Mouse (Mus musculus) testis, adult 2 months (tissue): ENCODE results near the gene Pawr. TPM values are rescaled to one million over a fixed set of nuclear protein-coding genes. Genes with fewer than 3 reads are reported as not detected.

Experiments used
- H3K27ac ChIP-seq: fragments of 200-500 bp; 2 replicates; pipeline ENCODE4 v1.5.1; 2012; ENCODE audit warnings: low read depth, low read length; ENCODE audit not compliant: control insufficient read depth, insufficient read depth
- H3K27me3 ChIP-seq: fragments of 200-500 bp; 2 replicates; pipeline ENCODE4 v1.6.1; 2012; ENCODE audit warnings: mild to moderate bottlenecking, low read length, moderate library complexity; ENCODE audit not compliant: control insufficient read depth, insufficient read depth
- H3K36me3 ChIP-seq: fragments of 200-500 bp; 2 replicates; pipeline ENCODE4 v1.6.1; 2012; ENCODE audit warnings: mild to moderate bottlenecking, low read length; ENCODE audit not compliant: control insufficient read depth, insufficient read depth
- H3K4me1 ChIP-seq: fragments of 200-500 bp; 2 replicates; pipeline ENCODE4 v1.6.1; 2012; ENCODE audit warnings: low read length; ENCODE audit not compliant: control insufficient read depth, insufficient read depth
- H3K4me3 ChIP-seq: fragments of 200-500 bp; 2 replicates; pipeline ENCODE4 v1.5.1; 2012; ENCODE audit warnings: low read depth, mild to moderate bottlenecking, low read length, moderate library complexity, mixed read lengths; ENCODE audit not compliant: control insufficient read depth
- CTCF ChIP-seq: fragments of 200-500 bp; IDR thresholded peaks from 2 replicates; pipeline ENCODE4 v1.5.1; 2012; ENCODE audit warnings: low read depth, mild to moderate bottlenecking, inconsistent platforms, low read length, moderate library complexity; ENCODE audit not compliant: control insufficient read depth, insufficient read depth, insufficient replicate concordance
- POLR2A ChIP-seq: fragments of 200-500 bp; IDR thresholded peaks from 2 replicates; pipeline ENCODE4 v1.6.1; 2012; ENCODE audit warnings: low read depth, mild to moderate bottlenecking, inconsistent platforms, low read length, moderate library complexity; ENCODE audit not compliant: control insufficient read depth
- polyA plus RNA-seq: library from polyadenylated mRNA; depleted of rRNA; stranded (reverse); fragments of >200 nt; gene quantifications from 2 replicates; pipeline ENCODE4 v1.2.3, GENCODE M21; 2012

Gene Pawr
- polyA plus RNA-seq, 1 experiment: 0.91 TPM

DNA sequence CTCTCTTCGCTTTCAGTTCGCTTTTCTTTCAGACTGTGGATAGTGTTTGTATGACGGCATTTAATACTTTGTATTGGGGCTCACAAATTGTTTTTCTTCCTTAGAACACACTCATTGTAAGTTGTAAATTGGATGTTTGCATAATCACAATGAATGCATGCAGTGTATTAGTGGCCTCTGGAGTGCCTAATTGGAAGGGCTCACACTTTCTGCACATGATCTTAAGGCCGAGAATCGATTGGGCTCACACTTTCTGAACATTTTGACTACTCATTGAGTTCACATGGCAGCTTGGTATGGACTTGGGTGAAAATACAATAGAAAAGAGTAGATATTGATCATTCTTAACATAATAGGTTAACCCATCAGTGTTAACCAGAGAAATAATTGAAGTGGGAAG lies 34.3 kb downstream of the Pawr start:
- Histone ChIP-seq H3K27me3 (no peaks in the 10 kb centered on the region), H3K27ac (no peak overlapping the region), H3K36me3 (no peaks in the 10 kb centered on the region), H3K4me3 (no peak overlapping the region), H3K4me1 (no peaks in the 10 kb centered on the region)
- no peak for TF ChIP-seq POLR2A
- TF ChIP-seq CTCF: no peak

DNA sequence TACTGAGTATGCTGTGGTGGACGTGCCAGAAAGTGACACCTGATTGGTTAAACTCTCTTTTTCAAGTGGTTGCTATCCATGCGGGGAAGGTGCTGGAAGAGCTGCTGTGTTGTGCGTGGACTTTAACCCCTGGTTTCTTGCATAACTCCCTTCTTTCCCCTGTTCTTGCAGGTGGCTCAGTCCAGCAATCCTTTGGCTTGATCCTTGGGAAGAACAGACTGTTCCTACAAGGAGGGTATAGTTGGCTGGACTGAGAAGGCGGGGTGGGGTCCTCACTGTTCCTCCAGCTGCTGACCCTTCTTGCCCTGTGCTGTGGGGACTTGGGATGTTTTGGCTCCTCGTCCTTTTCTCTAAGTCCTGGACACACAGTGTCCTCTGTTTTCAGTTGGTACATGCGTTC lies 36.4 kb downstream of the Pawr start:
- H3K36me3 ChIP-seq: no peaks in the 10 kb centered on the region
- no peaks in the 10 kb centered on the region for H3K27me3 ChIP-seq
- H3K27ac ChIP-seq: no peak overlapping the region; the same call in 1 of the 2 replicates
- H3K4me1 ChIP-seq: no peaks in the 10 kb centered on the region
- H3K4me3 ChIP-seq: no peak overlapping the region
- no peak for TF ChIP-seq CTCF
- no peak for TF ChIP-seq POLR2A

DNA sequence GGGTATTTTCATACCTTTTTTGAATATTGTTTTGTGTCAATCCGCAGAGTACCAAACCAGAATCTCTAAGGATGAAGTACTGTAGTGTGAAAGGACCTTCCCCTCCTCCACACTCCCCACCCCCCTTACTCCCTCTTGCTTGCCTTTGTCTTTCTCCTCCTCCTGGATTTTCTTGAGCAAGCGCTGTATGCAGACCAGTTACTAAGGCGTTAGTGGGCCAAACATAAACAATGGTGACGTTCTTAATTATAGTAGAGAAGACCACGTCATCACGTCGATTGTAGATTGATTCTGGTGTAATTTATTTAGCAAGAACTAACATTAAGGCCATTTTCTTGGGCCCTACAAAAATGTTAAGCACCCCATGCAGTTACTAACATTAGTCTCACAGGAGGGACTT lies 40.3 kb downstream of the Pawr start:
- H3K27ac ChIP-seq: no peak overlapping the region
- no peak for TF ChIP-seq CTCF
- TF ChIP-seq POLR2A: no peak
- no peaks in the 10 kb centered on the region for H3K36me3 ChIP-seq
- no peaks in the 10 kb centered on the region for H3K4me1 ChIP-seq
- H3K27me3 ChIP-seq: no peaks in the 10 kb centered on the region
- H3K4me3 ChIP-seq: no peak overlapping the region

DNA sequence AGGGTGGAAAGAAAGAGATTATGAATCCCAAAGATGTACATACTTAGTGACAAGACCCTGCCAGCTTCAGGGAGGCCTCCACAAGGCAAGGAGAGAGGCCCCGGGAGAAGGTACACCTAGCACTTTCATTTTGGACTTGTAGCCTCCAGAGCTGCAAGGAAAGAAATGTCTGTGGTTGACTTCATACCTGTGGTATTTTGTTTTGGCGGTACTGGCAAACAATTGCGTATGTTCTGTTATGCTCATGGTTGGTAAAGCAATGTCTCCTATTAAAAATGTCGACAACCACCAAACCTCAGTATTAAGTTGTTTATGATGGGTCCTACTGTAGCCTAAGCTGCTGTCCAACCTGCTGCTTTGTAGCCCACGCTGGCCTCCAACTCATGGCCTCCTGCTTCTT lies 40.9 kb downstream of the Pawr start:
- Histone ChIP-seq H3K27me3 (no peaks in the 10 kb centered on the region), H3K36me3 (no peaks in the 10 kb centered on the region), H3K4me3 (no peak overlapping the region), H3K4me1 (no peaks in the 10 kb centered on the region), H3K27ac (no peak overlapping the region)
- TF ChIP-seq POLR2A (no peak), CTCF (no peak)

DNA sequence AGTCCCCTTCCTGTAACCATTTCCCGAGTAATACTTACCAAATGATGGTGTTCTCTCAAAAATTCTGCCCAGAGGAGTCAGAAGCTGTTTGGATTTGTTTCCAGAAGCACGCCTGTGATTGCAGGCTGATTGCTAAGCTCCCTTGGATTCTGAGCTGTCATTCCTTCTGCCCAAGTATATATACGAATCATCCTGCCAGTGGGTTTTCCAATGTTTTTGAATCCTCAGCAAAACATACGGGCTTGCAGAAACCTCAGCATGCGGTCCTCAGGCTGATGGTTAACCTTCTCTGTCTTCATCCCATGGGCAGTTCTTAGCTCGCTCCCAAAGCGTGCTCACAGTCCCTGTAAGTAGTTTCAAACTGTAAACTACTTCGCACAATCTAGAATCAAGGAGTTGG lies 43.9 kb downstream of the Pawr start:
- Histone ChIP-seq H3K4me3 (no peak overlapping the region), H3K4me1 (no peaks in the 10 kb centered on the region), H3K36me3 (no peaks in the 10 kb centered on the region), H3K27ac (no peak overlapping the region), H3K27me3 (no peaks in the 10 kb centered on the region)
- TF ChIP-seq POLR2A (no peak), CTCF (no peak)

DNA sequence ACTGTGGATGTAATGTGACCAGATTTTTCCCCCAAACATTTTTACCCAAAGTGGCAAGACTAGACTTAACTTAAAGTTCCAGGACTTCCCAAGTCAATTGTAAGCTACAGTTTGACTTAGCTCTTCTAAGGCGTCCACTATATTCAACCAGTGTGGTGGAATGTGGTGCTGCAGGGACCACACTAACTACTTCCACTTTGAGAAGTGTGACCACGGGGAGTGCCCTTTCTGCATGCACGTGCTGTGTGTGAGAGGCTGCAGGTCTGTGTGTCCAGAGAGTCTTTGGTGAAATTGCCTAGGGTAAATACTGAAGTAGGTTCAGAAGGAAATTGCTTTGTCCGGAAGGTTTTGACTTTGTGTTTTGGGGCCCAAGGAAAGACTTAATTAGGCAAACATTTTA lies 44.4 kb downstream of the Pawr start:
- H3K27ac ChIP-seq: no peak overlapping the region
- H3K4me1 ChIP-seq: no peaks in the 10 kb centered on the region
- no peaks in the 10 kb centered on the region for H3K36me3 ChIP-seq
- H3K27me3 ChIP-seq: no peaks in the 10 kb centered on the region
- no peak overlapping the region for H3K4me3 ChIP-seq
- TF ChIP-seq CTCF: no peak
- no peak for TF ChIP-seq POLR2A

DNA sequence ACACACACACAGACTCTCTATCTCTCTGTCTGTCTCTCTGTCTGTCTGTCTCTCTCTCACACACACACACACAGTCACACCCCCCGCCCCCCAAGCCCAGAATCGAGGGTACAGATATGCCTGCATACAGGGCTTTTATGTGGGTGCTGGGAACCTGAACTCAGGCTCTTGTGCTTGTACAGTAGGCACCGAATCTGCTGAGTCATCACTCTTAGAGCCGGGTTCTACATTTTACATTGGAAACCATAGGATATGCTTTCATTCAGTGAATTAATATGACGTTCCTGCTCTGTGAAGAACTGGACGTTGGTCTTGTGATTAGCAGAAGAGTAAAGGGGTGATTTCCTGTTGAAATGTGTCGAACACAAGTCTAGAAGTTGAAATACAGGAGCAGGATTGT lies 45.4 kb downstream of the Pawr start:
- H3K27me3 ChIP-seq: no peaks in the 10 kb centered on the region
- H3K4me3 ChIP-seq: no peak overlapping the region
- no peak overlapping the region for H3K27ac ChIP-seq
- no peaks in the 10 kb centered on the region for H3K4me1 ChIP-seq
- TF ChIP-seq CTCF (no peak), POLR2A (no peak)
- no peaks in the 10 kb centered on the region for H3K36me3 ChIP-seq

DNA sequence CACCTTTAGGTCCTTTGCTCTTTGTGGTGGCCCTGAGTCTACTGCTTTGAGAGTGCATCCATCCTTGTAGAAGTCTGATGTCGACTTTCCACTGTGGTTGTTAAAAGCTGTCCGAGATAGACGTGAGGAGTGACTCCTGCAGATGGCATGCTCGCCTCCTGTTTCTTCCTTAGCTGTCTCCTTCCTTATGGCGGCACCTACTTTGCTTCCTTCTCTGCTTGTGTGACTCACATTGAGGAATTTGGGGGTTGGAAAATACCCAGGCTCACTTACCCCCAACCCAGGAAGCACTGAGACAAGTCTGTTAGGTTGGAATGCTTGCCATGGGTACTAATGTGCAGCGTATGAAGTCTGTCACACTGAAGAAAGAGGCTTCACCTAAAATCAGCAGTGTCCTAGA lies 46.1 kb downstream of the Pawr start:
- no peak overlapping the region for H3K4me3 ChIP-seq
- no peak overlapping the region for H3K27ac ChIP-seq
- no peaks in the 10 kb centered on the region for H3K27me3 ChIP-seq
- TF ChIP-seq POLR2A (no peak), CTCF (no peak)
- H3K36me3 ChIP-seq: no peaks in the 10 kb centered on the region
- no peaks in the 10 kb centered on the region for H3K4me1 ChIP-seq
